Mouse (Mus musculus): ENCODE measurements around the gene Polr3h.
A peak's percentile ranks its signal among the peaks of the same experiment; 100 is the strongest.
"Not testable (repeated sequence)": the region's sequence is repeated elsewhere in the genome, so short reads cannot be mapped to it uniquely, and the experiment has no call there.

Gene Polr3h

GRCm38 (mm10) chr15:81925760-81926445 is at the start of gene Polr3h:
Gene Polr3h, minus strand, starts transcription at chr15:81926240.
- peak; percentile 99 for DNase-seq (ENCODE audit: inconsistent ontology term)

DNA sequence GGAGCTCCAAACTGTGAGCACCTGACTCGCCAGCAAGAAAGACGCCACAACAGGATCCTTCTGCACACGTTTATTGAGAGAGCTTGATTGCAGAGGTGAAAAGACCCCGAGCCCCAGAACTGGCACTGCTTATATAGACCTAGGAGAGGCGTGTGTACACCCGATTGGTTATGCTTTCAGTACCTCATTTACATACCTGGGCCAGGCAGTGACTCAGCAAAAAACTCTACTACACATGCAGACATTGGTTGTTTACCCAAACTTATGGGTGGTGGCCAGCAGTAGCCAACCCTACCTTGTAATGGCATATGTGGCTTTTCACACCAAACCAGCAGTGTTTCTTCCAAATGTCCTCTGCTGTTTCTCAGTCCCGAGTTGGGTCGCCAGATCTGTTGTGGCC is 49.1 kb upstream of the Polr3h start:
- DNase-seq (ENCODE audit: inconsistent ontology term), result not testable (repeated sequence)

DNA sequence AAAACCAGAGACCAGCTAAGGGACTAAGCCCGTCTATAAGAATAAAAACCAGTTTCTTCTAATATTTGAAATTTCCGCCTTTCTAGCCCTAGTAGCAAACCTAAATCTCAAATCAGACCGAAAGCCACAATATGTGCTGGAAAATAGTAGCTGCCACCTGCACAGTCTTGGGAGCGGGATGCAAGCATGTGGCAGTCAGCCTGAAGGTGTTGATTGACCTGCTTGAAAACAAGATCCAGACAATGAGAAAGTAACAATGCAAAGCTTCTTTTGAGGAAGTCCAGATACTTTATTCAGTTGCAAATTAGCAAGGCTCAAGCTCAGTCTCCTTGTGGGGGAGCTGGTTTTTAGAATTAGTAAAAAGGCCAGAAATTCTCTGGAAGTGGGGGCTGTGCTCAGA is 44.5 kb upstream of the Polr3h start:
- not testable (repeated sequence) for DNase-seq (ENCODE audit: inconsistent ontology term)

DNA sequence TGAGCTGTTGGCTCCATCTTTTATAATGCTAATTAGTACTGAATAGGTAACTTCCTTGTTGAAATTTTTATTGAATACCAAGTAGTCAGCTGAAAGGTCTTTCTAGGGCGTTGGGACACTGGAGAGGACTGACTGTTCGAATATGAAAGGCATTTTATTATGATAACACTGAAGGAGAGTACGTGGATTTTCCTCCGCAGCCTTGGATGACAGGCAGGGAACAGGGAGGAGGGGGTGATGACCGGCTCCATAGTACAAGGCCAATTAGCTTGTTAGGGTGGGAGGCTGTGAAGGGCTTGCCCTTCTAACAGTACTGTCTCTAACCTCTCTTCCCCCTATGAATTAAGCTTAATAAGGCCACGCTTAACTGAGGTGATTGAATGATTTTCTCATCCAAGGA is 43.6 kb upstream of the Polr3h start:
- not testable (repeated sequence) for DNase-seq (ENCODE audit: inconsistent ontology term)

DNA sequence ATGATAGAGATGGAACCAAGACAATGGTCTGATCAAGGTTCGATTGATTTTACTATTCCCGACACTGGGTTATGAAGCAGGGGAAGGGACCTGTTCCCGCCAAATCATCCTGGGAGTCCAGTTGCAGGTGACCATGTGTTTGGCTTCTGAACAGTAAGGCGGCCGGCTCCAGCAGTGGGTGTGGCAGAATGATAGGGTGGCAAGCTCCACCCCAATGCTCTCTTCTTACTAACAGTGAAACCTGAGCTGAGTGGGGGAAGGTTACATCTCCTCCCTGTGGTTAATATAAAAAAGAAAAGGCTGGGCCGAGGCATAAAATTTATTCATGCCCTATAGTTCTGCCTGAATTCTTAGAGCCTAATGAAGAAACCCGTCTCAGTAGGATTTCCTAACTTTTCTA is 43.1 kb upstream of the Polr3h start:
- DNase-seq (ENCODE audit: inconsistent ontology term), result no peak

- DNase-seq (ENCODE audit: inconsistent ontology term), result no peak
Measured at GRCm38 (mm10) chr15:81968447-81968846, 42.4 kb upstream of the Polr3h start.

- DNase-seq (ENCODE audit: inconsistent ontology term), result no peak
Measured at GRCm38 (mm10) chr15:81967821-81968220, 41.8 kb upstream of the Polr3h start.

DNA sequence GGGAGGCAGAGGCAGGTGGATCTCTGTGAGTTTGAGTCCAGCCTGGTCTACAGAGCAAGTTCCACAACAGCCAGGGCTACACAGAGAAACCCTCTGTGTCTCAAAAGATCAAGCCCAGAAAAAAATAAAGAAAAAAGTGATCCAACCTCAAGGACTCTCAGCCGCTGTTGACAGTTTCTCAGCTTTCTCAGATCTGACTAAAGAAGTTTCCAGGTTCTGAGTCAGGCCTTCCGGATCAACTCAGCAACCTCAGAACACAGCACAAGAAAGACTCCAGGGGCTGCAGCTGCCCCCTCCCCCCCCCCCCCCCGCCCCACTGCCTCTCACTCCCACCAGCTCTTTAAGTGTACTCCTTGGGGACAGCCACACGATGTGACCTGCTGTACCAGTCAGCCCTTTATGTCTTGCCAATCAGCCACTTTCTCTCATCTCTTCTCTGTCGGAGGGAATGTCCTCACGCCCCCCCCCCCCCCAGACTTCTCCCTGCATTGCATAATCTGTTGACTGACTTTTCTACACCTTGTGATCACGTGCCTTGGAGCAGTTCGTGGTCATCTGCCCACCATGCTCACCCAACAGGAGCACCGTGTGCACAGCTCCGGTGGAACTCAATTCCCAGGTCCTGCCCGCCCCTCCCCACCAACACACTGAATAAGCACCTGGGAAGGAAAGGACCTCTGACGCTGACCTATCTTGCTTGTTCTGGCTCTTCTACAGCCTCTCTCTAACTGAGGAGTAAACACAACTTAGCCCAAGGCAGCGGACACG is 40.2 kb upstream of the Polr3h start:
- no peak for DNase-seq (ENCODE audit: inconsistent ontology term)

- no peak for DNase-seq (ENCODE audit: inconsistent ontology term)
Measured at GRCm38 (mm10) chr15:81964980-81965545, 39.0 kb upstream of the Polr3h start.

DNA sequence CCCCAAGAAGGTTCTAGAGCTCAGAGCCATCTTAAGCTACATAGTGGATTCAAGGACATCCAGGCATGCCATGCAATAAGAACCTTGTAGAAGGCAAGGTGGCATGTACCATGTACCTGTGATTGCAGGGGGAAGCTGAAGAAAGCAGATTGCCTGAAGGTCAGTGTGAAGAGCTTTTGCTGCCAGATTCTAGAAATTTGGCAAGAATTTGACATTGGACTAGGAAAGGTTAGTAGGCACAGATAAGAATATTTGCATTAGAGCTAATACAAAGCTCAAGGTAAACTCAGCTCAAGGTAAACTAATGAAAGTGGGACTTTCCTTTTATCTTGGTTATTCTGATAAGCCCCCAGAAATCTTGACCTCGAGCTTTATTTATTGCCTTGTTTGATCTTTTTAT is 38.2 kb upstream of the Polr3h start:
- DNase-seq (ENCODE audit: inconsistent ontology term), result no peak

- no peak for DNase-seq (ENCODE audit: inconsistent ontology term)
Measured at GRCm38 (mm10) chr15:81961078-81961451, 35.0 kb upstream of the Polr3h start.

DNA sequence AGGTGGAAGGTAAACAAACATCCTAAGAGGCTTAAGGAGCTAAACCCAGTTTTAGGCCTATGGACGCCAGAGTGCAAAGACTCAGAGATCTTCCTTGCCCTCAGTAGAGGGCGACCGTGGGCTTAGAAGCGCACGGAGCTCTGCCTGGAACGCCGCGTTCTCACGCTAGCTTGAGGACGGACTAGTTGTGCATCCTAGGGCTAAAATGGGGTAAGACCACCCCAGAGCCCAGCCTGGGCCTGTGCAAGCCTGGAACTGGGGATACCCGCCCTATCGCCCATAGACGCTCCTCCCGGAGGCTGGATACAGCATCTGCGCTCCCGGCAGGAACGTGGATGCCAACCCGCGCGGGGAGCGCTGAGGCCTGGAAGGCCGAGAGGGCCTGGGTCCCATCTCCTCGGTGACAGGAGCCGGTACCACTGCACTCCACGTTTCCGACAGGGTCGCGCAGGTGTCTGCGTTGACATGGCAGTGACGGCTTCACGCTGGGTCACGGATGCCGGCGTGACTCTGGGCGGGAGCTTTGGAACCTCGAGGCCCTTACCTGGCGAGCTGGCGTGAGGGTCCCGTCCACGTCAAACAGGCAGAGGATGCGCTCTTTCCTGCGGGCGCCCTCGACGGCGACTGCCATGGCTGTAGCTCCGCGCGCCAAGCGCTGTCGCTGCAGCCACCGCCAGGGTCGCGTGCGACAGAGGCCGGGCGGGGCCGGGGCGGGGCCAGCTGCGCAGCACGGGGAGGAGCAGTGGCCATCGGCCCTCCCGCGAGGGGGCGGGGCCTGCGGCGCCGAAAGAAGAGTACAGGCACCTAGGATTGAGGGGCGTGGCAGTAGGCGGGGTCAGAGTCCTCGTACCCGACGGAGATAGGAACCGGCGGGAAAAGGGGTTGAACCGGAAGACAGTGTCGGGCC is 34.4 kb upstream of the Polr3h start, which contains the start of gene Pmm1:
Pmm1 (minus strand) TSS at position 760 of the 907 bp plus-strand sequence.
- DNase-seq (ENCODE audit: inconsistent ontology term), result peak; percentile 99

DNA sequence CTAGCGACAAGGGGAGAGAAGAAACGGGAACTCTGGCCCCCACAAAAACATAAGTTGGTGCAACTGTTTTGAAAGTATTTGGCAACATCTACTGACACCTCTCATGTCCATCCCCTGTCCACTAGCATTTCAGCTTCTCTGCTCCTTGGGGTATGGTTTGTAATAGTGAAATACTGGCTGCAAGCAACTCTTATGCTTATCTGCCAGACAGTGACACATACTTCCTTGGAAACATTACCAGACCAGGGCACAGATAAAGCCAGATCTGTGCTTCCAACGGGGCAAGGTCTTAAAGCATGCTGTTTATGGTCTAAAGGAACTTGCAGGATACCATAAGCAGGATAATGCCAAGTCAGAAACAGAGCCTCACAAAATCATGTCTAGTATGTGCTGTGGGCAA is 32.9 kb upstream of the Polr3h start:
- no peak for DNase-seq (ENCODE audit: inconsistent ontology term)

GRCm38 (mm10) chr15:81957598-81957997 is 31.6 kb upstream of the Polr3h start:
- no peak for DNase-seq (ENCODE audit: inconsistent ontology term)

- DNase-seq (ENCODE audit: inconsistent ontology term), result peak; percentile 53
Measured at GRCm38 (mm10) chr15:81956457-81956856, 30.4 kb upstream of the Polr3h start.

- no peak for DNase-seq (ENCODE audit: inconsistent ontology term)
Measured at GRCm38 (mm10) chr15:81955414-81955813, 29.4 kb upstream of the Polr3h start.

- no peak for DNase-seq (ENCODE audit: inconsistent ontology term)
Measured at GRCm38 (mm10) chr15:81954716-81955115, 28.7 kb upstream of the Polr3h start.

DNA sequence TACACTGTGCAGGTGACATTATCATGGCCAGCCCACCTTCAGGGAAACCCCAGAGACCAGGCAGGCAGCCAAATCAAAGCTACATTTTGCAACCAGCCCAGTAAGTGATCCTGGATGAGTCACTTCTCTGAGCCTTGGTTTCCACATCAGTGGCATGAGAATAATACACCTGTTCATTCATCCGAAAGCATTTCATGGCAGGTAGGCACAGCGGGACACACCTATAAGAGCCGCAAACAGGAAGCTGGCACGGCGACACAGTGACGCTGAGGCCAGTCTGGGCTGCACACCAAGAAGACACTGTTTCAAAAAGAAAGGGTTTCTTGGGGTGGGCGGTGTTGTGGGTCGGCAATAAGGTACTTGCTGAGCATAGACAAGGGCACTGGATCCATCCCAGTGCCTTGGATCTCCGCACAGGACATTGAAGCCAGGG is 28.1 kb upstream of the Polr3h start:
- no peak for DNase-seq (ENCODE audit: inconsistent ontology term)

GRCm38 (mm10) chr15:81952310-81952709 is 26.3 kb upstream of the Polr3h start:
- DNase-seq (ENCODE audit: inconsistent ontology term), result no peak

DNA sequence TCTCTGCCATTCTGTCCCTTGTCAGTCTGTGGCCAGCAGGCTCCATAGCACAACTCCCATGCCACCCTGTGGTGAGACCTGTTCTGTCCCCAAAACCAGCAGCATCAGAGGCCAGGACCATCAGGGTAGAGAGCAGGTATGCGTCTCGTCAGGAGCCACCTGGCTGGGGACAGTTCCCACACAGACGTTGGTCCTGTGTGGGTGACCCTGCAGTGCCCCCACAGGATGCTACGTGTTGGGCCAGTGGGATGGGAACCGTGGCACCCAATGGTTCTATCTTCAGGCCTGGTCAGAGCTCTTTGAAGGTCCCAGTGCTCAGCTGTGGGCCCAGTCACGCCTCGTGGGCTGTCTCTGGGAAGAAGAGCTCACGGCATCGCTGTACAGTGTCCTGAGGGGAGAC is 25.1 kb upstream of the Polr3h start:
- no peak for DNase-seq (ENCODE audit: inconsistent ontology term)

GRCm38 (mm10) chr15:81950716-81951115 is 24.7 kb upstream of the Polr3h start:
- DNase-seq (ENCODE audit: inconsistent ontology term), result no peak

Data from Muller cell, postnatal 12 days (primary cell).